Comparison of ENCODE assay signal across 8 mouse cellular contexts in the genomic region with DNA sequence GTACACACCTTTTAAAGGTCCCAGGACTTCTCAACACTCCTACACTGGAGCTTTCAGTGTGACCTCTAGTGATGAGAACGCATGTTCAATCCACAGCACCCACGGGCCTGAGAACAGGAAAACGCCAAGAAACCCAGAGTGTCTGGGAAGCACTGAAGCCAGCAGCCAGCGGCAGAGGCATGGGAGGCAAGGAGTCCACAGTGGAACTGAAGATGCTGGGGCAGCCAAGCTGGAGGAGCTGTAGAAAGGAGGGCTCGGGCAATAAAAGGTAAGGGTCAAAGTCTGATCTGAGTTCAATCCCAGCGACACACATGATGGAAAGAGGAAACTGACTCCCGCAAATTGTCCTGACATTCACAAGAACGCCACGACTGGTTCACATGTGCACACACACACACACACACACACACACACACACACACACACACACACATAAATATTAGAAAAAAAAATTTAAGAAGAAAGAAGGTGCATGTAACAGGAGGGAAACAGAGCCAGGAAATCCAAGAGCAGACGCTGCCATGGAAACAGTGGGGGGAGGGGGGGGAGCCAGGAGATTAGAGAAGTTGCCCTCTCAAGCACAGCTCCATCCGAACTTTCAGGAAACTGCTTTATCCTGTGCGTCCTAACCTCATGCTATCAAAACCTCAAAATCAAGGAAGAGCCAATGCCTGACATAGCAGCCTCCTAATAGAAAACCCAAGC. TPM values are rescaled to one million over a fixed set of nuclear protein-coding genes. Genes with fewer than 3 reads are reported as not detected.
A peak's percentile ranks its signal among the peaks of the same experiment; 100 is the strongest.
DNase-seq lines count a peak whose midpoint lies in the region; ATAC-seq and TF ChIP-seq lines count a peak whose summit lies in the region.

No protein-coding gene starts in this region.

- no peaks in the 10 kb centered on the region; the same call in 1 of the 2 replicates for H3K4me1 ChIP-seq in spleen, adult 2 months (ENCODE audit: control insufficient read depth, insufficient read depth, insufficient read length)
- peaks cover 49% of the 10 kb centered on the region for H3K4me1 ChIP-seq in heart, embryonic 10.5 days
- H3K4me1 ChIP-seq in lung, embryonic 16.5 days (replicated peaks; ENCODE audit: control insufficient read depth, insufficient read depth, low read length) = peaks cover 32% of the 10 kb centered on the region
- peaks cover 23% of the 10 kb centered on the region; the same call in 1 of the 2 replicates for H3K4me1 ChIP-seq in stomach, embryonic 15.5 days

- WGBS in spleen, adult 2 months = 8% methylated on average over 12 of the region's 12 CpGs
- WGBS in heart, embryonic 10.5 days = 9% methylated on average over 12 of the region's 12 CpGs
- WGBS in lung, embryonic 16.5 days = 5% methylated on average over 12 of the region's 12 CpGs
- WGBS in stomach, embryonic 15.5 days = 4% methylated on average over 12 of the region's 12 CpGs

- no peaks in the 10 kb centered on the region for H3K27me3 ChIP-seq in spleen, adult 2 months (ENCODE audit: control insufficient read depth, insufficient read depth, low read length)
- no peaks in the 10 kb centered on the region for H3K27me3 ChIP-seq in heart, embryonic 10.5 days (ENCODE audit: insufficient read depth, poor library complexity, severe bottlenecking)
- no peaks in the 10 kb centered on the region for H3K27me3 ChIP-seq in lung, embryonic 16.5 days (ENCODE audit: control insufficient read depth, insufficient read depth, low read depth, low read length)
- H3K27me3 ChIP-seq in stomach, embryonic 15.5 days (replicated peaks) = no peaks in the 10 kb centered on the region

- peak overlapping the region; percentile 14; the same call in 1 of the 2 replicates for H3K4me3 ChIP-seq in spleen, adult 2 months (ENCODE audit: extremely low read depth, insufficient read depth, insufficient read length)
- peak overlapping the region; percentile 70 for H3K4me3 ChIP-seq in heart, embryonic 10.5 days
- H3K4me3 ChIP-seq in lung, embryonic 16.5 days (ENCODE audit: low read length) = peak overlapping the region; percentile 52
- H3K4me3 ChIP-seq in stomach, embryonic 15.5 days (replicated peaks) = peak overlapping the region; percentile 48

- DNase-seq in spleen, adult 2 months (ENCODE audit: low read depth in 1 of 2, low spot score in 2 of 2) = no peak
- no peak for DNase-seq in spleen, adult 12 weeks (ENCODE audit: low spot score)
- DNase-seq in heart, embryonic 10.5 days (ENCODE audit: low spot score) = no peak
- peak; percentile 78 for DNase-seq in kidney, adult 9 months
- DNase-seq in c-Kit-positive CD71-positive TER-119-positive erythroid progenitor cells, embryonic 14.5 days (ENCODE audit: low spot score) = no peak
- DNase-seq in left cerebral cortex, adult 11 months (ENCODE audit: low spot score) = no peak

- H3K36me3 ChIP-seq in spleen, adult 2 months (ENCODE audit: control insufficient read depth, insufficient read depth, low read length) = no peaks in the 10 kb centered on the region
- no peaks in the 10 kb centered on the region for H3K36me3 ChIP-seq in heart, embryonic 10.5 days
- H3K36me3 ChIP-seq in lung, embryonic 16.5 days (ENCODE audit: control insufficient read depth, insufficient read depth, low read length) = no peaks in the 10 kb centered on the region
- no peaks in the 10 kb centered on the region for H3K36me3 ChIP-seq in stomach, embryonic 15.5 days

- ATAC-seq in lung, embryonic 16.5 days (ENCODE audit: low read depth) = peak; percentile 55
- peak; percentile 20 for ATAC-seq in stomach, embryonic 15.5 days (ENCODE audit: insufficient read depth, low FRiP score, low read depth)

- TF ChIP-seq POLR2A in spleen, adult 2 months (IDR thresholded peaks at IDR 0.05; ENCODE audit: low read depth, low read length) = no peak

- H3K9ac ChIP-seq in lung, embryonic 16.5 days (ENCODE audit: low read length) = peak overlapping the region; percentile 63
- no peak overlapping the region for H3K9ac ChIP-seq in stomach, embryonic 15.5 days

- peak overlapping the region; percentile 87 for H3K27ac ChIP-seq in spleen, adult 2 months (ENCODE audit: insufficient read depth, low read length)
- H3K27ac ChIP-seq in heart, embryonic 10.5 days = peak overlapping the region; percentile 99
- peak overlapping the region; percentile 97 for H3K27ac ChIP-seq in lung, embryonic 16.5 days (ENCODE audit: low read length)
- peak overlapping the region; percentile 99 for H3K27ac ChIP-seq in stomach, embryonic 15.5 days

- no peaks in the 10 kb centered on the region for H3K9me3 ChIP-seq in heart, embryonic 10.5 days
- no peaks in the 10 kb centered on the region for H3K9me3 ChIP-seq in lung, embryonic 16.5 days (ENCODE audit: control insufficient read depth, low read length)
- no peaks in the 10 kb centered on the region for H3K9me3 ChIP-seq in stomach, embryonic 15.5 days

- H3K4me2 ChIP-seq in lung, embryonic 16.5 days (ENCODE audit: low read depth, low read length) = peak overlapping the region; percentile 85
- H3K4me2 ChIP-seq in stomach, embryonic 15.5 days = peak overlapping the region; percentile 98

- TF ChIP-seq CTCF in spleen, adult 2 months (IDR thresholded peaks at IDR 0.05; ENCODE audit: extremely low read depth, insufficient read depth, insufficient read length, insufficient replicate concordance) = no peak

RNA-seq across cellular contexts. Expression of a gene that starts 11.2 kb away (rescaled TPM):
- polyA plus RNA-seq in spleen, adult 2 months (2012; rRNA removed) = 2,392 and 2,473 TPM in 2 replicates
- 737 and 812 TPM in 2 replicates for polyA plus RNA-seq in heart, embryonic 10.5 days (2016; fragmentation: Nextera tagmentation; extraction: Ambion mirVana)
- polyA plus RNA-seq in lung, embryonic 16.5 days (2015; fragmentation: Nextera tagmentation; extraction: Ambion mirVana) = 979 and 987 TPM in 2 replicates
- 999 and 1,085 TPM in 2 replicates for polyA plus RNA-seq in stomach, embryonic 15.5 days (2015; fragmentation: Nextera tagmentation; extraction: Ambion mirVana)

RNA-seq across cellular contexts. Expression of a gene that starts 46.9 kb away (rescaled TPM):
- polyA plus RNA-seq in spleen, adult 2 months (2012; rRNA removed) = 6.0 and 8.7 TPM in 2 replicates
- polyA plus RNA-seq in heart, embryonic 10.5 days (2016; fragmentation: Nextera tagmentation; extraction: Ambion mirVana) = 5.2 and 5.8 TPM in 2 replicates
- 3.3 and 3.5 TPM in 2 replicates for polyA plus RNA-seq in lung, embryonic 16.5 days (2015; fragmentation: Nextera tagmentation; extraction: Ambion mirVana)
- 3.2 and 3.3 TPM in 2 replicates for polyA plus RNA-seq in stomach, embryonic 15.5 days (2015; fragmentation: Nextera tagmentation; extraction: Ambion mirVana)

Comparison
In these comparisons a context has a peak if more than half of its experiments do, and no peak if none do; other contexts are left out.
1. H3K4me3 ChIP-seq: peak in every context shown above with its lines; median percentile 70 in heart, embryonic 10.5 days; 52 in lung, embryonic 16.5 days; 48 in stomach, embryonic 15.5 days; 14 in spleen, adult 2 months.